Mouse (Mus musculus): ENCODE data around the gene H2-Q6. TPM values are rescaled to one million over a fixed set of nuclear protein-coding genes. Genes with fewer than 3 reads are reported as not detected.
"Not testable (repeated sequence)": the region's sequence is repeated elsewhere in the genome, so short reads cannot be mapped to it uniquely, and the experiment has no call there.

H2-Q6 gene
- polyA plus RNA-seq, 1 experiment from 2014 or later: 0.60 TPM

GRCm38 (mm10) chr17:35415273-35416129, 9.1 kb upstream of the H2-Q6 start:
- DNase-seq (ENCODE audit: low spot score); H3K4me1 ChIP-seq (replicated peaks; ENCODE audit: control insufficient read depth, insufficient read depth, low read length); H3K27ac ChIP-seq (ENCODE audit: low read depth, low read length); H3K9me3 ChIP-seq (ENCODE audit: control insufficient read depth, low read length); H3K36me3 ChIP-seq (ENCODE audit: control insufficient read depth, insufficient read depth, low read length); H3K4me2 ChIP-seq (replicated peaks; ENCODE audit: low read depth, low read length); H3K9ac ChIP-seq (ENCODE audit: low read depth, low read length); H3K27me3 ChIP-seq (ENCODE audit: control insufficient read depth, insufficient read depth, low read length); H3K4me3 ChIP-seq (ENCODE audit: low read depth, low read length); ATAC-seq (ENCODE audit: low FRiP score): not testable (repeated sequence)
- WGBS: 69% methylated on average over 3 of the region's 10 CpGs

GRCm38 (mm10) chr17:35418772-35419171, 5.9 kb upstream of the H2-Q6 start:
- no peak overlapping the region for H3K4me2 ChIP-seq (replicated peaks; ENCODE audit: low read depth, low read length)
- H3K27me3 ChIP-seq (ENCODE audit: control insufficient read depth, insufficient read depth, low read length): no peaks in the 10 kb centered on the region
- no peak for DNase-seq (ENCODE audit: low spot score)
- H3K4me3 ChIP-seq (ENCODE audit: low read depth, low read length): no peak overlapping the region
- no peak for ATAC-seq (ENCODE audit: low FRiP score)
- no peak overlapping the region for H3K27ac ChIP-seq (ENCODE audit: low read depth, low read length)
- H3K9me3 ChIP-seq (ENCODE audit: control insufficient read depth, low read length): no peaks in the 10 kb centered on the region
- WGBS: 76% methylated on average over 7 of the region's 7 CpGs
- no peaks in the 10 kb centered on the region for H3K4me1 ChIP-seq (replicated peaks; ENCODE audit: control insufficient read depth, insufficient read depth, low read length)
- no peaks in the 10 kb centered on the region for H3K36me3 ChIP-seq (ENCODE audit: control insufficient read depth, insufficient read depth, low read length)
- no peak overlapping the region for H3K9ac ChIP-seq (ENCODE audit: low read depth, low read length)

GRCm38 (mm10) chr17:35419564-35419963, 5.1 kb upstream of the H2-Q6 start:
- H3K9ac ChIP-seq (ENCODE audit: low read depth, low read length); H3K4me2 ChIP-seq (replicated peaks; ENCODE audit: low read depth, low read length); H3K4me1 ChIP-seq (replicated peaks; ENCODE audit: control insufficient read depth, insufficient read depth, low read length); H3K27ac ChIP-seq (ENCODE audit: low read depth, low read length); H3K9me3 ChIP-seq (ENCODE audit: control insufficient read depth, low read length); ATAC-seq (ENCODE audit: low FRiP score); H3K4me3 ChIP-seq (ENCODE audit: low read depth, low read length); H3K36me3 ChIP-seq (ENCODE audit: control insufficient read depth, insufficient read depth, low read length); DNase-seq (ENCODE audit: low spot score); H3K27me3 ChIP-seq (ENCODE audit: control insufficient read depth, insufficient read depth, low read length): not testable (repeated sequence)
- WGBS: 78% methylated on average over 4 of the region's 4 CpGs

GRCm38 (mm10) chr17:35420206-35420810, 4.3 kb upstream of the H2-Q6 start:
- H3K27ac ChIP-seq (ENCODE audit: low read depth, low read length); ATAC-seq (ENCODE audit: low FRiP score); H3K9ac ChIP-seq (ENCODE audit: low read depth, low read length); H3K36me3 ChIP-seq (ENCODE audit: control insufficient read depth, insufficient read depth, low read length); H3K9me3 ChIP-seq (ENCODE audit: control insufficient read depth, low read length); H3K4me2 ChIP-seq (replicated peaks; ENCODE audit: low read depth, low read length); H3K4me3 ChIP-seq (ENCODE audit: low read depth, low read length); H3K4me1 ChIP-seq (replicated peaks; ENCODE audit: control insufficient read depth, insufficient read depth, low read length); H3K27me3 ChIP-seq (ENCODE audit: control insufficient read depth, insufficient read depth, low read length): not testable (repeated sequence)
- peak; percentile 83 for DNase-seq (ENCODE audit: low spot score)
- 17% methylated on average over 11 of the region's 11 CpGs for WGBS

GRCm38 (mm10) chr17:35421331-35421730, 3.3 kb upstream of the H2-Q6 start:
- WGBS: 92% methylated on average over 4 of the region's 4 CpGs
- not testable (repeated sequence) for H3K4me3 ChIP-seq (ENCODE audit: low read depth, low read length); H3K27ac ChIP-seq (ENCODE audit: low read depth, low read length); H3K27me3 ChIP-seq (ENCODE audit: control insufficient read depth, insufficient read depth, low read length); H3K36me3 ChIP-seq (ENCODE audit: control insufficient read depth, insufficient read depth, low read length); ATAC-seq (ENCODE audit: low FRiP score); H3K9ac ChIP-seq (ENCODE audit: low read depth, low read length); H3K4me2 ChIP-seq (replicated peaks; ENCODE audit: low read depth, low read length); H3K9me3 ChIP-seq (ENCODE audit: control insufficient read depth, low read length); DNase-seq (ENCODE audit: low spot score); H3K4me1 ChIP-seq (replicated peaks; ENCODE audit: control insufficient read depth, insufficient read depth, low read length)

- not testable (repeated sequence) for H3K27me3 ChIP-seq (ENCODE audit: control insufficient read depth, insufficient read depth, low read length); H3K27ac ChIP-seq (ENCODE audit: low read depth, low read length); H3K36me3 ChIP-seq (ENCODE audit: control insufficient read depth, insufficient read depth, low read length); ATAC-seq (ENCODE audit: low FRiP score); H3K4me2 ChIP-seq (replicated peaks; ENCODE audit: low read depth, low read length); H3K4me3 ChIP-seq (ENCODE audit: low read depth, low read length); H3K9me3 ChIP-seq (ENCODE audit: control insufficient read depth, low read length); H3K4me1 ChIP-seq (replicated peaks; ENCODE audit: control insufficient read depth, insufficient read depth, low read length); H3K9ac ChIP-seq (ENCODE audit: low read depth, low read length); DNase-seq (ENCODE audit: low spot score)
- 89% methylated on average over 5 of the region's 5 CpGs for WGBS
Measured at GRCm38 (mm10) chr17:35422360-35422759, 2.3 kb upstream of the H2-Q6 start.

- H3K9ac ChIP-seq (ENCODE audit: low read depth, low read length); ATAC-seq (ENCODE audit: low FRiP score); H3K27me3 ChIP-seq (ENCODE audit: control insufficient read depth, insufficient read depth, low read length); H3K4me2 ChIP-seq (replicated peaks; ENCODE audit: low read depth, low read length); H3K27ac ChIP-seq (ENCODE audit: low read depth, low read length); H3K36me3 ChIP-seq (ENCODE audit: control insufficient read depth, insufficient read depth, low read length); H3K4me1 ChIP-seq (replicated peaks; ENCODE audit: control insufficient read depth, insufficient read depth, low read length); H3K9me3 ChIP-seq (ENCODE audit: control insufficient read depth, low read length); H3K4me3 ChIP-seq (ENCODE audit: low read depth, low read length); DNase-seq (ENCODE audit: low spot score): not testable (repeated sequence)
- WGBS: 77% methylated on average over 3 of the region's 3 CpGs
Measured at GRCm38 (mm10) chr17:35423131-35423810, 1.4 kb upstream of the H2-Q6 start.

- 73% methylated on average over 3 of the region's 3 CpGs for WGBS
- not testable (repeated sequence) for H3K27me3 ChIP-seq (ENCODE audit: control insufficient read depth, insufficient read depth, low read length); DNase-seq (ENCODE audit: low spot score)
Measured at GRCm38 (mm10) chr17:35424106-35424505, 544 bp upstream of the H2-Q6 start.

More at GRCm38 (mm10) chr17:35424106-35424505, 544 bp upstream of the H2-Q6 start:
- H3K4me1 ChIP-seq (replicated peaks; ENCODE audit: control insufficient read depth, insufficient read depth, low read length); H3K4me2 ChIP-seq (replicated peaks; ENCODE audit: low read depth, low read length); H3K9me3 ChIP-seq (ENCODE audit: control insufficient read depth, low read length); H3K9ac ChIP-seq (ENCODE audit: low read depth, low read length); H3K4me3 ChIP-seq (ENCODE audit: low read depth, low read length); H3K27ac ChIP-seq (ENCODE audit: low read depth, low read length); ATAC-seq (ENCODE audit: low FRiP score); H3K36me3 ChIP-seq (ENCODE audit: control insufficient read depth, insufficient read depth, low read length): not testable (repeated sequence)

Data from hindbrain, embryonic 11.5 days (tissue).